Mouse (Mus musculus) ovary, adult 10 weeks (tissue): ENCODE measurements around the gene Chpf2. TPM values are rescaled to one million over a fixed set of nuclear protein-coding genes. Genes with fewer than 3 reads are reported as not detected.

Experiments used
- polyA plus RNA-seq: library from polyadenylated mRNA; stranded (reverse); fragments of 350-450 nt; fragmentation: Illumina TruSeq; extraction: RNeasy Lipid Tissue Mini Kit (QIAGEN cat#74804); gene quantifications from one replicate; pipeline ENCODE4 v1.2.3, GENCODE M21; 2014

Gene Chpf2
- polyA plus RNA-seq: 1.1 TPM

DNA sequence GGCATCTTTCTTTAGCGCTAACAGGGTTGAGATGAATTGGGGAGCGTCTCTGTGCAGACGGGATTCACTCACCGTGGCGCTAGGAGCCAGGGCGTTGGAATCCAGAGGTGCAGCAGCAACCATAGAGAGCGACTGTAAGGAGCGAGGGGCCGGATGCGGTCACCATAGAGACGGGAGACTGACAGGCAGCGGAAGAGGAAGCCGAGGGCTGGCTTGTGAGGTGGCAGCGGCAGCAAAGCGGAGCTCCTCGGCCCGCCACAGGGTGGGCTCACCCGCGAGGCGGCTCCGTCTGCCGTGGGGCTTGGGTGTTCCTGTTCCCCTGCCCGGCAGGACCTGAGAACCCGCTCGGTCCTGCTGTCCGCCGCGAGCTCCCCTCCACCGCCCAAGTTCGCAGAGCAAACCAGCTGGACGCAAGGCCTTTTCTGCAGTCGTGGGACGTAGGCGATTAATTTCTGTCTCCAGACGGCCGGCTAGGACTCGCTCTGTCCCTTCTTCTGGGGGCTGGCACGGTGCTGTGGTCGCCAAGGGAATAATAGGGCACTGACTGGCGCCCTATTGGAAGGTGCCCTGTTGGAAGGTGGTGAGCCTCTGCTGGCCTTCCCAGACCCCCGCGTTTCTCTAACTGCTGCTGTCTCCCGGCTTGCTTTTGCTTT lies at the start of gene Chpf2:
Gene Chpf2 (plus strand): TSS at position 195 of the 653 bp plus-strand sequence.

DNA sequence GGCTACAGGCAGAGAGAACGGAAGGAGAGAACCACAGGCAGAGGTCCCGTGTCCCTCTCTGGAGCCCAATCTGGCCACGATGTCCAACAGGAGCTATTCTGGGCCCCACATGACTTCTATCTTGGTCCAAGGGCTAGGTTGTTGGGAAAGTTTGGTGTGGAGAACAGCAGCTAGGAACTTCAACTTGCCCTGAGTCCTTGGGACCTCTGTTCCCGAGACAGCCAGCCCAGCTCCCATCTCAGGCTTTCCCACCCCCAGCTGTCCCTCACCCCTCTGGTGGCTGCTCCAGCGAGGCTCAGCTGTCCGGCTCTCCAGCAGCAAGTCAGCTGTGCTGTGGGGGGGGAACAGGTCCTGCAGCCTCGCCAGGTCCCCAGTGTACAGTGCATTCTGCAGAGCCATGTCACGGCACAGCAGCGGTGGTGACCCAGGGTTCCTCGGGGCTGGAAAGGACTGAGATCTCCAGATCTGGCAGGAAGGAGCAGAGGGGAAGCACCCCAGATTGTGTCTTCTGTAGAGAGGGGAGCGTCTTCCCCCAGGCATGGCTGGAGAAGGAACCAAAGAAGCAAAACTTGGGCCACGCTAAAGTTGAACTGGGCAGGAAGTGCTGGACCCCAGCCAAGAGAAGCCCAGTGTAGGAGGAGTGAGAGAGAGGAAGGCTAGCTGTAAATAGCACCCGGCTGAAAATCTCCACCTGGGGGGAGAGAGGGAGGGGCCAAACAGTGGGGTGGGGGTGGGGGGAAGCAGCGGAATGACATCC lies 46.0 kb upstream of the Chpf2 start, which contains the start of gene Asb10:
Gene Asb10 (minus strand): TSS at position 592 of the 757 bp plus-strand sequence.

DNA sequence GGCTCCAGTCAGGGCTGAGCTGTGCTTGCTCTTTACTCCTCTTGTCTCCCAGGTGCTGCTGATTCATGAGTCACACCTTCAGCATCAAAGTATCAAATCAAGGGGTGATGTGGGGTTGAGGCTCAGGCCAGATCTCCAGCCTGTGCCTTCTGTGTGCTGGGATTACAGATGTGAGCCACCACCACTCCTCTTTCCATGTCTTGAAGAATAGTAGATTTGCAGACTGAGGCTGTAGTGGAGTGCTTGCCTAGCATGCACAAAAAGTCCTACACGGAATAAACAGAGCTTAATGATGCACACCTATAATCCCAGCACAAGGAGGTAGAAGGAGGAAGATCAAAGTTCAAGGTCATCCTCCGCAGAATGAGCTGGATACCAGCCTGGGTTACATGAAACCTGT lies 29.8 kb upstream of the Chpf2 start, which contains the start of gene 4931409K22Rik:
Gene 4931409K22Rik (minus strand): TSS at position 101 of the 400 bp plus-strand sequence.

DNA sequence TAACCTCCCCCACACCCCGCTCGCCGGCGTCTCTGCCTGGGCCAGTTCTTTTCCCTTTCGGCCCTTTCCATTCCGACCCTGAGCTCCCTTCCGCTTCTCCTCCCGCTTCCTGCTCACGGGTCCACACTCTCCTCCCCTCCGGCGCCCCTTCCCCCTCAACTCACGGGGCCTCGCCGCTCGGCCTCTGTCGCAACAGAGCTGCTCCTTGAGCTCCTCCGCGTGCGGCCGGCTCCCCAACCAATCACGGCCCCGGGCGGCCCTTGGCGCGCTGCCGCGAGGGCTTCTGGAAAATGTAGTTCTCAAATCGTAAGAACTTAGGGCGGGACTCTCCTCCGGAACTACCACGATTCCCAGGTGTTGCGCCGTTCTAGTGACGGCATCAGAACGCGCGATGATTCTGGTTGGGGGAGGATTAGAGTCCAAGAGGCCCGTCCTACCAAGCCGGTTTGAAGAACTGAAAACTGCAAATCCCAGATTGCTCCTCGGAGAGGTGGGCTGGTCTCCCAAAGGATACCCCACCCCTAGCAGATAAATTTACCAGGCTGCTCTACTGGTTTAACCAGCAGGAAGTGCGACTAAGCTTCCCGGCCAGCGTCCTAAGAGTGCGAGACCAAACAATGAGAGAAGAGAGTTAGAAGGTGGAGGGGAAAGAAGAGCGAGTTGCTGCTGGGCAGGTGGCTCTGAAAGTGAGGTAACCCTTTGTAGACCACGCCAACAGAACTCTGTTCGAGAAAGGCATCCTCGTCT lies 9.2 kb upstream of the Chpf2 start, which contains the start of gene Abcf2:
Gene Abcf2 (minus strand): TSS at position 285 of the 747 bp plus-strand sequence.

DNA sequence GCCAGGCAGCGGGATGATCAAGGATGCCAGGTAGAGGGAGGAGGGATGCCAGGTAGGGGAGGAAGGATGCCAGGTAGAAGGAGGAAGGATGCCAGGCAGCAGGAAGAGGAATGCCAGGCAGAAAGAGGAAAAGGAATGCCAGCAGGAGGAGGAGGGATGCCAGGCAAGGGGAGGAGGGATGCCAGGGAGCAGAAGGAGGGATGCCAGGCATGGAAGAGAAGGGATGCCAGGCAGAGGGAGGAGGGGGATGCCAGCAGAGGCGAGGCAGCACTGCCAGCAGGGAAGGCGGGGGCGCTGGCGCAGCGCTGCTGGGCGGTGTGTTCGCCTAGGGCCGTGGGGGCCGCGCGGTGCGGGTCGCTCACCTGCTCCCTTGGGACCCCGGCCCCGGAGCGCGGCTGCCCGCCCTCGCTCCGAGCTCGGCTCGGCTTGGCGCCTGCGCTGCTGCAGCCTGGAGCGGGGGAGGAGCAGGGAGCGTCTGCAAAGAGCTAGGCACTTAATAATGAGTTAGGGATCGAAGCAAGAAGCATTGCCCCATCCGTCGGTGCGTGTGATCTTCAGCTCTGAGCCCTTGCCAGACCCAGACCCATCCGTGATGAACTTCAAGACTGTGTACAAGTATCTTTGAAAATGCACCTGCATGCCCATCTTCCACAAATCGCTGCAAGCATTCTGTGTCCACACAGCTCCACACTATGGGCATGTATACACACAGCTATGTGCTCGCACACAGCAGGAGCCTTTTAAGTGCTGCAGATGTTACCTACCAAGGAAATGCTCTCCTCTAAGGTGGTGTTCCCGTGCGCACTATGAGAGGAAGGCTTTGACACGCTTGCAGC lies 37.7 kb downstream of the Chpf2 start, which contains the start of gene Smarcd3:
Gene Smarcd3 (minus strand): TSS at position 426 of the 836 bp plus-strand sequence.

Other genes with a start within 250 kb of the Chpf2 start
- gene Kcnh2, start 235.1 kb upstream of the Chpf2 start, polyA plus RNA-seq: 0.43 TPM
- gene Nos3, start 221.9 kb upstream of the Chpf2 start, polyA plus RNA-seq: 0.31 TPM
- not detected for gene Atg9b, start 194.6 kb upstream of the Chpf2 start, polyA plus RNA-seq
- 2.1 TPM for gene Abcb8, start 193.1 kb upstream of the Chpf2 start, polyA plus RNA-seq
- gene Asic3, start 173.3 kb upstream of the Chpf2 start, polyA plus RNA-seq: not detected
- 8.9 TPM for gene Cdk5, start 163.2 kb upstream of the Chpf2 start, polyA plus RNA-seq
- 5.9 TPM for gene Slc4a2, start 162.9 kb upstream of the Chpf2 start, polyA plus RNA-seq
- 1.3 TPM for gene Fastk, start 141.5 kb upstream of the Chpf2 start, polyA plus RNA-seq
- gene Tmub1, start 138.9 kb upstream of the Chpf2 start, polyA plus RNA-seq: 0.66 TPM
- 2.7 TPM for gene Agap3, start 134.6 kb upstream of the Chpf2 start, polyA plus RNA-seq
- gene Gbx1, start 59.5 kb upstream of the Chpf2 start, polyA plus RNA-seq: not detected
- not detected for gene Asb10, start 45.8 kb upstream of the Chpf2 start, polyA plus RNA-seq
- not detected for gene 4931409K22Rik, start 29.9 kb upstream of the Chpf2 start, polyA plus RNA-seq
- gene Abcf2, start 9.3 kb upstream of the Chpf2 start, polyA plus RNA-seq: 14.2 TPM
- 2.3 TPM for gene Smarcd3, start 37.7 kb downstream of the Chpf2 start, polyA plus RNA-seq
- gene Nub1, start 98.8 kb downstream of the Chpf2 start, polyA plus RNA-seq: 50.7 TPM
- gene Wdr86, start 144.0 kb downstream of the Chpf2 start, polyA plus RNA-seq: 0.23 TPM
- not detected for gene Crygn, start 171.3 kb downstream of the Chpf2 start, polyA plus RNA-seq